ENCODE assay signal across 8 mouse cellular contexts in the genomic region with DNA sequence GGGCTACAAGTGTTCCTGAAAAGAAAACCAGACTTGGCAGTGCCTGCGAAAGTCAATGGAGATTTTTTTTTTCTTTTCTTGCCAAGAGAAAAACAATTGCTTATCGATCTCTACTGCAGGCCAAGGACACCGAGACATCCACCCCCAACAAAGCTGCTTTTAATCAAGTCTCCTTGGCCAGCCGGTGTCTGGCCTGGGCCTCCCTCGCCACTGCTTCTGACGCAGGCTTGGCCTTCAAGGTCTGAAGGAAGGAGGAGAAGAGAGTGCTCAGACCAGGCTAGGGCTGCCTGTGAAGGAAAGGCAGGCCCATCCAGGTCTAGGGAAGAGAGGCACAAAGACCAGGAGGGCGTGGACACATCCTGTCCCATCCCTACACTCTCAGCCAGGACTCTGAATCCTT. TPM values are rescaled to one million over a fixed set of nuclear protein-coding genes. Genes with fewer than 3 reads are reported as not detected.
A peak's percentile ranks its signal among the peaks of the same experiment; 100 is the strongest.
DNase-seq lines count a peak whose midpoint lies in the region; ATAC-seq and TF ChIP-seq lines count a peak whose summit lies in the region.

No protein-coding gene starts in this region.

- no peak for DNase-seq in kidney, adult 2 months
- no peak for DNase-seq in kidney, adult 9 months
- DNase-seq in adrenal gland, postnatal 25 days: peak; percentile 33
- no peak for DNase-seq in liver, postnatal 0 days
- DNase-seq in embryo, embryonic 9.5 days (ENCODE audit: extremely low spot score): no peak
- DNase-seq in urinary bladder, adult 2 months (ENCODE audit: low spot score): no peak
- DNase-seq in right cerebral cortex, postnatal 4 days: no peak

- H3K27me3 ChIP-seq in kidney, adult 2 months (replicated peaks; ENCODE audit: control insufficient read depth, insufficient read depth, low read length): no peaks in the 10 kb centered on the region
- H3K27me3 ChIP-seq in heart, embryonic 14.5 days (ENCODE audit: control insufficient read depth, insufficient read depth, low read length): no peaks in the 10 kb centered on the region
- H3K27me3 ChIP-seq in liver, postnatal 0 days (ENCODE audit: insufficient read depth, low read length): no peaks in the 10 kb centered on the region

- H3K4me1 ChIP-seq in kidney, adult 2 months (ENCODE audit: control insufficient read depth, insufficient read depth, low read length): peaks cover 5% of the 10 kb centered on the region
- H3K4me1 ChIP-seq in heart, embryonic 14.5 days (ENCODE audit: control insufficient read depth in 2 of 2, insufficient read depth in 2 of 2, low read length in 2 of 2): peaks cover 11 to 13% of the 10 kb centered on the region in 2 experiments; a peak in 3 of 4 replicates
- H3K4me1 ChIP-seq in liver, postnatal 0 days (ENCODE audit: insufficient read depth): peaks cover 29% of the 10 kb centered on the region

- H3K9ac ChIP-seq in heart, embryonic 14.5 days (ENCODE audit: low read length): peak overlapping the region; percentile 54
- peak overlapping the region; percentile 35 for H3K9ac ChIP-seq in liver, postnatal 0 days (replicated peaks)

- no peak overlapping the region for H3K4me3 ChIP-seq in kidney, adult 2 months (ENCODE audit: insufficient read depth, low read depth, low read length)
- no peak overlapping the region for H3K4me3 ChIP-seq in heart, embryonic 14.5 days (ENCODE audit: control insufficient read depth in 1 of 2, insufficient read depth in 1 of 2, low read depth in 1 of 2, low read length in 2 of 2)
- H3K4me3 ChIP-seq in liver, postnatal 0 days (ENCODE audit: low read depth, low read length): no peak overlapping the region

- 51% methylated on average over 7 of the region's 7 CpGs for WGBS in kidney, adult 2 months
- WGBS in heart, embryonic 14.5 days: 70% methylated on average over 7 of the region's 7 CpGs
- WGBS in liver, postnatal 0 days (ENCODE audit: insufficient replicate concordance): 59% methylated on average over 7 of the region's 7 CpGs

- peak overlapping the region; percentile 18; the same call in 1 of the 2 replicates for H3K4me2 ChIP-seq in heart, embryonic 14.5 days (ENCODE audit: low read length)
- H3K4me2 ChIP-seq in liver, postnatal 0 days (ENCODE audit: low read depth, low read length): peak overlapping the region; percentile 53

- no peaks in the 10 kb centered on the region for H3K9me3 ChIP-seq in heart, embryonic 14.5 days (ENCODE audit: control insufficient read depth, low read length)
- H3K9me3 ChIP-seq in liver, postnatal 0 days (ENCODE audit: low read length): no peaks in the 10 kb centered on the region

- TF ChIP-seq POLR2A in kidney, adult 2 months (IDR thresholded peaks at IDR 0.05; ENCODE audit: low read depth, low read length): no peak

- H3K27ac ChIP-seq in kidney, adult 2 months (ENCODE audit: insufficient read depth, low read depth, low read length): peak overlapping the region; percentile 96
- H3K27ac ChIP-seq in heart, embryonic 14.5 days (replicated peaks in 1 of 2; ENCODE audit: control insufficient read depth in 1 of 2, insufficient read depth in 1 of 2, low read depth in 2 of 2, low read length in 2 of 2): peak overlapping the region; percentile 65 to 79
- peak overlapping the region; percentile 85 for H3K27ac ChIP-seq in liver, postnatal 0 days (ENCODE audit: low read depth)

- TF ChIP-seq EP300 in liver, postnatal 0 days (IDR thresholded peaks at IDR 0.05; ENCODE audit: low read depth): no peak

- 0 out of 2 replicates have a peak, but pooled peaks have one; percentile 24 for ATAC-seq in heart, embryonic 14.5 days (ENCODE audit: insufficient number of reproducible peaks, insufficient read depth, low FRiP score, low read depth)
- no peak for ATAC-seq in liver, postnatal 0 days

- TF ChIP-seq CTCF in kidney, adult 2 months (conservative IDR thresholded peaks at IDR 0.05; ENCODE audit: insufficient read depth, insufficient read length, low read depth, low read length): no peak
- TF ChIP-seq CTCF in liver, postnatal 0 days (IDR thresholded peaks at IDR 0.05; ENCODE audit: low read depth): no peak

- no peaks in the 10 kb centered on the region for H3K36me3 ChIP-seq in kidney, adult 2 months (ENCODE audit: control insufficient read depth, insufficient read depth, low read length)
- no peaks in the 10 kb centered on the region for H3K36me3 ChIP-seq in heart, embryonic 14.5 days (ENCODE audit: control insufficient read depth, insufficient read depth, low read length)
- no peaks in the 10 kb centered on the region for H3K36me3 ChIP-seq in liver, postnatal 0 days (replicated peaks; ENCODE audit: insufficient read depth, low read length)

RNA-seq across cellular contexts. Expression of gene Camkk2, which starts 8.9 kb away (rescaled TPM):
- 17.7 and 18.8 TPM in 2 replicates for polyA plus RNA-seq in kidney, adult 2 months (2012; rRNA removed)
- total RNA-seq in adrenal gland, postnatal 25 days (2021): 25.6 and 27.6 TPM in 2 replicates
- polyA plus RNA-seq in heart, embryonic 14.5 days (2014; fragmentation: Nextera tagmentation; extraction: Ambion mirVana): 11.2 and 12.4 TPM in 2 replicates
- polyA plus RNA-seq in liver, postnatal 0 days (2015; fragmentation: Nextera tagmentation; extraction: Ambion mirVana): 9.7 and 10.6 TPM in 2 replicates
- 29.4 and 29.8 TPM in 2 replicates for polyA plus RNA-seq in urinary bladder, adult 2 months (2012; rRNA removed)

RNA-seq across cellular contexts. Expression of gene Anapc5, which starts 50.8 kb away (rescaled TPM):
- 209 and 220 TPM in 2 replicates for polyA plus RNA-seq in kidney, adult 2 months (2012; rRNA removed)
- total RNA-seq in adrenal gland, postnatal 25 days (2021): 206 and 209 TPM in 2 replicates
- polyA plus RNA-seq in heart, embryonic 14.5 days (2014; fragmentation: Nextera tagmentation; extraction: Ambion mirVana): 327 and 338 TPM in 2 replicates
- polyA plus RNA-seq in liver, postnatal 0 days (2015; fragmentation: Nextera tagmentation; extraction: Ambion mirVana): 103 and 117 TPM in 2 replicates
- 404 and 530 TPM in 2 replicates for polyA plus RNA-seq in urinary bladder, adult 2 months (2012; rRNA removed)
